In the genomic region with DNA sequence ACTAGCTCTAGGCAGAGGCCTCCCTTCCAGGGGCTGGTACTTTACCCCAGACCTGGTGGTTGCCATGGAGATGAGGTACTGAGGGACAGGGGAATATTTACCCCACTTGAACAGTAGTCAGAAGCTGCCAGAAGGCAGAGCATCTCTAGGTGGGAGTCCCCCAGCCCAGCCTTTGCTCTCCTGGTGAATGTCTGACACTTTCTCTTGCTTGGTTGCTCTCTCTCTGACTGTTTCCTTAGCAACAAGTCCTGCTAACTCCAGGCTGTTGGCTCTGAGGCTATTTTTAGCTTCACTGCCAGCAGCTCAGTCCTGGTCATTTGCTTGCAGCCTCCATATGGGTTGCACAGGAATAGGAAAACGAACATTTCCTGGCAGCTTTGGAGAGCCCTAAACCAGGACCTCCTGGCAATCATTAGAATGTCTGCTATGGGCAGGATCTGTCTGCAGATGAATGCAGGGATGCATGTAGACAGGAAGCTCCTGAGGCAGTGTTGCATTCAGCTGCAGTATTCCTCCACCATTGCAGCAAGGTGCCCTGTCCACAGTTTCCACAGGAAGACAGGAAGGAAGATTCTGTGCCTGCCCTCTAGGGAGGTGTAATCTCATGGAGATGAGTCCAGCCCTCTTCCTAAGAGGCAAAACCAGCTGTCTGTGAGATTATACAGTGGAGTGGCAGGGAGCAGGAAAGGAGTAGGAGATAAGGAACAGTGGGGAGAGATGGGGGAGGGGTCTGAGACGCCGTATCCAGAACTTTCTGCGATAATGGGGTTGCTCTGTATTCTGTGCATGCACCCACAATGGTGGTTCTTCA, we compare ENCODE assay signal across 8 mouse cellular contexts.
DNase-seq lines count a peak whose midpoint lies in the region; ATAC-seq and TF ChIP-seq lines count a peak whose summit lies in the region.

No protein-coding gene starts in this region.

- POLR2A ChIA-PET in Patski (lab: Charles Lee), result no interaction called here

- CTCF ChIA-PET in Patski (lab: Charles Lee), result interaction anchor here (1.3 to 3.3 kb wide), 2 partner anchors 10 to 28 kb away, joined by 3 to 11 read pairs; no protein-coding TSS in a partner anchor

- peaks cover 26% of the 10 kb centered on the region for H3K4me1 ChIP-seq in cortical plate, adult 2 months (ENCODE audit: control insufficient read depth, insufficient read depth, low read length)
- H3K4me1 ChIP-seq in heart, embryonic 13.5 days, result peaks cover 94% of the 10 kb centered on the region
- H3K4me1 ChIP-seq in liver, embryonic 11.5 days (replicated peaks; ENCODE audit: control insufficient read depth, insufficient read depth, low read length), result peaks cover 70% of the 10 kb centered on the region

- peak overlapping the region; percentile 65 for H3K9ac ChIP-seq in heart, embryonic 13.5 days
- no peak overlapping the region for H3K9ac ChIP-seq in liver, embryonic 11.5 days (ENCODE audit: low read depth, low read length)

- H3K4me3 ChIP-seq in cortical plate, adult 2 months (ENCODE audit: insufficient read depth, low read length), result no peak overlapping the region
- H3K4me3 ChIP-seq in heart, embryonic 13.5 days, result peak overlapping the region; percentile 20; the same call in 1 of the 2 replicates
- no peak overlapping the region for H3K4me3 ChIP-seq in liver, embryonic 11.5 days (ENCODE audit: low read depth, low read length)

- peak; percentile 93 for ATAC-seq in Patski
- ATAC-seq in heart, embryonic 13.5 days (ENCODE audit: extremely low read depth, insufficient number of reproducible peaks, low FRiP score, low TSS enrichment), result peak; percentile 20; the same call in 1 of the 2 replicates
- ATAC-seq in liver, embryonic 11.5 days (replicated peaks; ENCODE audit: low FRiP score), result no peak; the same call in 1 of the 2 replicates

- peak overlapping the region; percentile 65 for H3K27ac ChIP-seq in cortical plate, adult 2 months (ENCODE audit: insufficient read depth, low read length)
- peak overlapping the region; percentile 97 for H3K27ac ChIP-seq in heart, embryonic 13.5 days (replicated peaks)
- H3K27ac ChIP-seq in liver, embryonic 11.5 days (ENCODE audit: low read depth, low read length), result peak overlapping the region; percentile 81

- peak; percentile 47 for DNase-seq in Patski (ENCODE audit: low read depth, low spot score)
- DNase-seq in kidney, postnatal 14 days, result peak; percentile 61
- DNase-seq in liver, embryonic 11.5 days (ENCODE audit: low spot score), result peak; percentile 45
- DNase-seq in retina, postnatal 7 days (ENCODE audit: low read depth, low spot score), result peak; percentile 40
- DNase-seq in thymus, postnatal 36 days, result no peak
- no peak for DNase-seq in urinary bladder, postnatal 25 days (ENCODE audit: low spot score)

- WGBS in heart, embryonic 13.5 days, result 1% methylated on average over 4 of the region's 4 CpGs
- whole genome bisulfite sequencing in liver, embryonic 11.5 days, result 8% methylated on average over 4 of the region's 4 CpGs

- no peak for TF ChIP-seq CTCF in Patski (IDR thresholded peaks at IDR 0.05)
- no peak for TF ChIP-seq CTCF in cortical plate, adult 2 months (IDR thresholded peaks at IDR 0.05; ENCODE audit: extremely low read depth, insufficient read depth, low read length)

- H3K27me3 ChIP-seq in Patski, result no peaks in the 10 kb centered on the region
- H3K27me3 ChIP-seq in heart, embryonic 13.5 days (replicated peaks), result no peaks in the 10 kb centered on the region
- no peaks in the 10 kb centered on the region for H3K27me3 ChIP-seq in liver, embryonic 11.5 days (replicated peaks; ENCODE audit: control insufficient read depth, insufficient read depth, low read length)

- TF ChIP-seq POLR2A in cortical plate, adult 2 months (IDR thresholded peaks at IDR 0.05; ENCODE audit: extremely low read depth, insufficient read depth, low read length), result no peak

- H3K9me3 ChIP-seq in heart, embryonic 13.5 days, result no peaks in the 10 kb centered on the region
- no peaks in the 10 kb centered on the region for H3K9me3 ChIP-seq in liver, embryonic 11.5 days (ENCODE audit: control insufficient read depth, low read length)

- in situ Hi-C loops in Patski (cut with MboI; ENCODE audit: low pct_unique_long_range_greater_than_20kb), result no loop called here

- H3K36me3 ChIP-seq in heart, embryonic 13.5 days, result peaks cover 40% of the 10 kb centered on the region
- H3K36me3 ChIP-seq in liver, embryonic 11.5 days (ENCODE audit: control insufficient read depth, insufficient read depth, low read length), result peaks cover under 1% of the 10 kb centered on the region; the same call in 1 of the 2 replicates

- H3K4me2 ChIP-seq in heart, embryonic 13.5 days, result peak overlapping the region; percentile 64
- H3K4me2 ChIP-seq in liver, embryonic 11.5 days, result 0 out of 2 replicates have a peak overlapping the region, but pooled peaks have one; percentile 8

Comparison
In these comparisons a context has a peak if more than half of its experiments do, and no peak if none do; other contexts are left out.
1. DNase-seq: peak in Patski (single experiment), kidney, postnatal 14 days (single experiment), liver, embryonic 11.5 days (single experiment) and retina, postnatal 7 days (single experiment); none in thymus, postnatal 36 days (0 of 2) and urinary bladder, postnatal 25 days (single experiment).
2. Peak in every context shown above with its lines, with median percentiles within 50 percentile points of each other: H3K27ac ChIP-seq.